Mouse (Mus musculus) adrenal gland, adult 2 months (tissue): ENCODE data around the gene Disc1. TPM values are rescaled to one million over a fixed set of nuclear protein-coding genes. Genes with fewer than 3 reads are reported as not detected.
A peak's percentile ranks its signal among the peaks of the same experiment; 100 is the strongest.

Experiments used
- DNase-seq: peaks from one replicate; pipeline ENCODE4 v3.0.0; 2021
- polyA plus RNA-seq: library from polyadenylated mRNA; depleted of rRNA; stranded (reverse); fragments of >200 nt; gene quantifications from 2 replicates; pipeline ENCODE4 v1.2.3, GENCODE M21; 2012
- total RNA-seq, 2 experiments: library from RNA; stranded (reverse); gene quantifications; 2 replicates each; pipeline ENCODE4 v1.2.3; 2021

Disc1 gene
- total and polyA plus RNA-seq, 3 experiments, result 0.79 to 1.8 (median 1.2) TPM

GRCm38 (mm10) chr8:125221062-125221461, 167.1 kb downstream of the Disc1 start:
- DNase-seq, result no peak

GRCm38 (mm10) chr8:125223031-125223753, 169.2 kb downstream of the Disc1 start:
- DNase-seq, result peak; percentile 80

- DNase-seq, result peak; percentile 33
Measured at GRCm38 (mm10) chr8:125224271-125224699, 170.3 kb downstream of the Disc1 start.

GRCm38 (mm10) chr8:125225266-125225665, 171.3 kb downstream of the Disc1 start:
- no peak for DNase-seq

GRCm38 (mm10) chr8:125226989-125227624, 173.1 kb downstream of the Disc1 start:
- DNase-seq, result peak; percentile 37

- DNase-seq, result peak; percentile 50
Measured at GRCm38 (mm10) chr8:125230526-125231131, 176.6 kb downstream of the Disc1 start.

GRCm38 (mm10) chr8:125232724-125233123, 178.7 kb downstream of the Disc1 start:
- DNase-seq, result no peak

GRCm38 (mm10) chr8:125235898-125236835, 182.2 kb downstream of the Disc1 start:
- DNase-seq, result no peak

- no peak for DNase-seq
Measured at GRCm38 (mm10) chr8:125240763-125241162, 186.8 kb downstream of the Disc1 start.

GRCm38 (mm10) chr8:125242382-125242781, 188.4 kb downstream of the Disc1 start:
- DNase-seq, result peak; percentile 9

- DNase-seq, result no peak
Measured at GRCm38 (mm10) chr8:125242921-125243320, 188.9 kb downstream of the Disc1 start.

GRCm38 (mm10) chr8:125246737-125247292, 192.8 kb downstream of the Disc1 start:
- DNase-seq, result no peak

- DNase-seq, result no peak
Measured at GRCm38 (mm10) chr8:125247349-125247748, 193.4 kb downstream of the Disc1 start.

GRCm38 (mm10) chr8:125252946-125253345, 199.0 kb downstream of the Disc1 start:
- DNase-seq, result no peak

GRCm38 (mm10) chr8:125253505-125254180, 199.6 kb downstream of the Disc1 start:
- DNase-seq, result no peak

GRCm38 (mm10) chr8:125254188-125255005, 200.4 kb downstream of the Disc1 start:
- DNase-seq, result peak; percentile 80

- peak; percentile 82 for DNase-seq
Measured at GRCm38 (mm10) chr8:125255006-125255685, 201.2 kb downstream of the Disc1 start.

GRCm38 (mm10) chr8:125257660-125258059, 203.7 kb downstream of the Disc1 start:
- no peak for DNase-seq

GRCm38 (mm10) chr8:125258806-125259500, 205.0 kb downstream of the Disc1 start:
- DNase-seq, result no peak
